Mouse (Mus musculus): ENCODE results near the gene Rrp36. TPM values are rescaled to one million over a fixed set of nuclear protein-coding genes. Genes with fewer than 3 reads are reported as not detected.

Gene Rrp36
- polyA plus RNA-seq, 2 experiments = 11.4 to 20.3 TPM

DNA sequence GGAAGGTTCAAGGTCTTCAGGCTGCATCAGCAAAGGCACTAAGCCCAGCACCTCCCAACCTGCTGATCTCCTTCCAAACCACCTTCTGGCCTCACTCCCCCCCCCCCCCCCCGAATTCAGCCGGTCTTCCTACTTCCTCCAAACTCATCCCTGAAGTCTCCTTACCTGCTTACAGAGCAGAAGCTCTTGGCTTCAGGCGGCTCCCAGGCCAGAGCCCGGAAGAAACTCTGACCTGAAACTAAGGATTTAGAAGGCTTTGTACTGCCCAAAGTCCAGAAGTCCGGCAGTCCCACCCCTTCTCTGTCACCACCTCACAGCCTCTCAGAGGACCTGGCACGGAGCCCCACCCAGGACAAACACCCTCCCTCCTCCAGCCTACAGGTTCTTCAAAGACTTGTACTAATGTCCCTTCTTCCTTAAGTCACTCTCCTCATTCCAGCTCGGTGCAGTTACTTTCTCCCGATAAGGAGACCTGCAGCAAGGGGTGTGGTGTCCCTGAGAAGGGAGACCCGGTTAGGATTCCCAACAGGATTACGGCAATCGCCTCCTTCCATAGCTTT, 29.2 kb downstream of the Rrp36 start:
- 9% methylated on average over 11 of the region's 11 CpGs for WGBS (ENCODE audit: insufficient replicate concordance)
- ATAC-seq (ENCODE audit: insufficient read depth) (no peak), DNase-seq (ENCODE audit: low read depth in 3 of 3, low spot score in 3 of 3) (peak in 1 of 3 experiments; percentile 22)
- Histone ChIP-seq H3K4me1 (replicated peaks; ENCODE audit: control insufficient read depth in 2 of 2, insufficient read depth in 2 of 2, low read length in 1 of 2) (peaks cover 12 to 19% of the 10 kb centered on the region in 2 experiments), H3K4me3 (ENCODE audit: insufficient read depth in 1 of 2, low read depth in 2 of 2, low read length in 2 of 2) (peak overlapping the region; percentile 85 to 88), H3K4me2 (ENCODE audit: low read depth) (peak overlapping the region; percentile 99), H3K36me3 (replicated peaks; ENCODE audit: control insufficient read depth, insufficient read depth, low read depth) (no peaks in the 10 kb centered on the region; the same call in 1 of the 2 replicates), H3K9ac (replicated peaks) (peak overlapping the region; percentile 46), H3K27me3 (ENCODE audit: control insufficient read depth, insufficient read depth, low read length) (no peaks in the 10 kb centered on the region), H3K27ac (peak overlapping the region; percentile 65), H3K9me3 (ENCODE audit: control insufficient read depth, low read length) (no peaks in the 10 kb centered on the region)
- TF ChIP-seq EP300 (IDR thresholded peaks at IDR 0.05; ENCODE audit: low read depth) (no peak), CTCF (IDR thresholded peaks at IDR 0.05; ENCODE audit: low read depth) (no peak)

DNA sequence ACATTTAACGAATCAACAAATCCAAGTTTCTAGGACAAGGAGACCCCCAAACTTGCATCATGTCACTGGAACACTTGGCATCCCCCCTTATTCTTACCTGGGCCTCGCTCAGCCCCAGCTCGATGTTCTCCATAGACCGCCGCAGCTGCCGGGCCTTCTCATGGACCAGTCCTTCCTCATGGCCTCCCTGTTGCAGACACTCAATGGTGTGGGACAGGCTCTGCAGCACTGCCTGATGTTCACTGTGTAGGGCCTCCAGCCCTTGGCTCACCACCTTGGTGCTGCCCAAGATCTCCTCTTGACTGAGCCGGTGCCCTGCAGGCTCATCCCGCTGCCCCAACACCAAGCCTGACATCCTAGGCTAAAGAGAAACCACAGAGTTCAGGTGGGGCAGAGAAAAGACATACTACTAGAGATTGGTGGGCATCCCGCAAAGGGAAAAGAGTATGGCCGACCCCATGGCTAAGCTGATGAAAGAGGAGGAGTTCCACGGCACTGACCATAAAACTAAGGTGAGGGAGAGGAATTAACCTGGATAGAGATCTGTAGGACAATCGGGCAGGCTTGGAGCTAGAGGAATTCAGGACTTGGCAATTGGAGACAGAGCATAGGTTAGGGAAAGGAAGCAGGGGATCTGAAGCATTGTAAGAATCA, 29.9 kb downstream of the Rrp36 start:
- no peak overlapping the region for H3K27ac ChIP-seq
- H3K9me3 ChIP-seq (ENCODE audit: control insufficient read depth, low read length) = no peaks in the 10 kb centered on the region
- peak overlapping the region in 1 of 2 experiments; percentile 88; a peak in 2 of 4 replicates for H3K4me3 ChIP-seq (ENCODE audit: insufficient read depth in 1 of 2, low read depth in 2 of 2, low read length in 2 of 2)
- no peaks in the 10 kb centered on the region for H3K27me3 ChIP-seq (ENCODE audit: control insufficient read depth, insufficient read depth, low read length)
- H3K36me3 ChIP-seq (replicated peaks; ENCODE audit: control insufficient read depth, insufficient read depth, low read depth) = no peaks in the 10 kb centered on the region; the same call in 1 of the 2 replicates
- no peak for TF ChIP-seq CTCF (IDR thresholded peaks at IDR 0.05; ENCODE audit: low read depth)
- TF ChIP-seq EP300 (IDR thresholded peaks at IDR 0.05; ENCODE audit: low read depth) = no peak
- ATAC-seq (ENCODE audit: insufficient read depth) (no peak), DNase-seq (ENCODE audit: low read depth in 3 of 3, low spot score in 3 of 3) (no peak)
- H3K4me2 ChIP-seq (ENCODE audit: low read depth) = peak overlapping the region; percentile 99; the same call in 1 of the 2 replicates
- H3K4me1 ChIP-seq (replicated peaks; ENCODE audit: control insufficient read depth in 2 of 2, insufficient read depth in 2 of 2, low read length in 1 of 2) = peaks cover 10 to 15% of the 10 kb centered on the region in 2 experiments
- H3K9ac ChIP-seq (replicated peaks) = no peak overlapping the region
- WGBS (ENCODE audit: insufficient replicate concordance) = 76% methylated on average over 12 of the region's 12 CpGs

GRCm38 (mm10) chr17:46642060-46642459, 32.1 kb downstream of the Rrp36 start:
- Histone ChIP-seq H3K27ac (no peak overlapping the region), H3K27me3 (ENCODE audit: control insufficient read depth, insufficient read depth, low read length) (no peaks in the 10 kb centered on the region), H3K9me3 (ENCODE audit: control insufficient read depth, low read length) (no peaks in the 10 kb centered on the region), H3K4me3 (ENCODE audit: insufficient read depth in 1 of 2, low read depth in 2 of 2, low read length in 2 of 2) (no peak overlapping the region), H3K9ac (replicated peaks) (no peak overlapping the region), H3K4me1 (replicated peaks; ENCODE audit: control insufficient read depth in 2 of 2, insufficient read depth in 2 of 2, low read length in 1 of 2) (peaks cover 10 to 12% of the 10 kb centered on the region in 2 experiments), H3K4me2 (ENCODE audit: low read depth) (no peak overlapping the region), H3K36me3 (replicated peaks; ENCODE audit: control insufficient read depth, insufficient read depth, low read depth) (no peaks in the 10 kb centered on the region)
- DNase-seq (ENCODE audit: low read depth in 3 of 3, low spot score in 3 of 3) = no peak
- WGBS (ENCODE audit: insufficient replicate concordance) = 83% methylated on average over 17 of the region's 17 CpGs
- no peak for ATAC-seq (ENCODE audit: insufficient read depth)
- TF ChIP-seq CTCF (IDR thresholded peaks at IDR 0.05; ENCODE audit: low read depth) = no peak
- TF ChIP-seq EP300 (IDR thresholded peaks at IDR 0.05; ENCODE audit: low read depth) = no peak

GRCm38 (mm10) chr17:46639929-46640328, 34.2 kb downstream of the Rrp36 start:
- Histone ChIP-seq H3K4me2 (ENCODE audit: low read depth) (no peak overlapping the region), H3K36me3 (replicated peaks; ENCODE audit: control insufficient read depth, insufficient read depth, low read depth) (no peaks in the 10 kb centered on the region), H3K9me3 (ENCODE audit: control insufficient read depth, low read length) (no peaks in the 10 kb centered on the region), H3K9ac (replicated peaks) (no peak overlapping the region), H3K4me3 (ENCODE audit: insufficient read depth in 1 of 2, low read depth in 2 of 2, low read length in 2 of 2) (no peak overlapping the region), H3K27ac (no peak overlapping the region), H3K4me1 (replicated peaks; ENCODE audit: control insufficient read depth in 2 of 2, insufficient read depth in 2 of 2, low read length in 1 of 2) (peaks cover under 1 to 3% of the 10 kb centered on the region in 2 experiments; a peak in 2 of 4 replicates), H3K27me3 (ENCODE audit: control insufficient read depth, insufficient read depth, low read length) (no peaks in the 10 kb centered on the region)
- TF ChIP-seq EP300 (IDR thresholded peaks at IDR 0.05; ENCODE audit: low read depth) (no peak), CTCF (IDR thresholded peaks at IDR 0.05; ENCODE audit: low read depth) (no peak)
- ATAC-seq (ENCODE audit: insufficient read depth) (no peak), DNase-seq (ENCODE audit: low read depth in 3 of 3, low spot score in 3 of 3) (no peak)
- 40% methylated on average over 9 of the region's 9 CpGs for WGBS (ENCODE audit: insufficient replicate concordance)

GRCm38 (mm10) chr17:46636831-46637523, 37.2 kb downstream of the Rrp36 start:
- 19% methylated on average over 15 of the region's 15 CpGs for WGBS (ENCODE audit: insufficient replicate concordance)
- Histone ChIP-seq H3K36me3 (replicated peaks; ENCODE audit: control insufficient read depth, insufficient read depth, low read depth) (no peaks in the 10 kb centered on the region), H3K27ac (no peak overlapping the region), H3K4me3 (ENCODE audit: insufficient read depth in 1 of 2, low read depth in 2 of 2, low read length in 2 of 2) (no peak overlapping the region), H3K27me3 (ENCODE audit: control insufficient read depth, insufficient read depth, low read length) (no peaks in the 10 kb centered on the region), H3K9ac (replicated peaks) (no peak overlapping the region), H3K4me2 (ENCODE audit: low read depth) (0 out of 2 replicates have a peak overlapping the region, but pooled peaks have one; percentile 24), H3K4me1 (replicated peaks; ENCODE audit: control insufficient read depth in 2 of 2, insufficient read depth in 2 of 2, low read length in 1 of 2) (no peaks in the 10 kb centered on the region), H3K9me3 (ENCODE audit: control insufficient read depth, low read length) (no peaks in the 10 kb centered on the region)
- TF ChIP-seq EP300 (IDR thresholded peaks at IDR 0.05; ENCODE audit: low read depth) (no peak), CTCF (IDR thresholded peaks at IDR 0.05; ENCODE audit: low read depth) (peak; percentile 62)
- no peak for DNase-seq (ENCODE audit: low read depth in 3 of 3, low spot score in 3 of 3)
- no peak for ATAC-seq (ENCODE audit: insufficient read depth)
